Mouse (Mus musculus) thymus, adult 2 months (tissue): Measurements from ENCODE around the gene Coq8b.

ENCODE experiments used
- CTCF ChIP-seq: fragments of 200-500 bp; IDR thresholded peaks from 2 replicates; pipeline ENCODE4 v1.5.1; 2012; ENCODE audit warnings: mild to moderate bottlenecking, control low read depth, low read length, moderate library complexity, borderline replicate concordance; ENCODE audit not compliant: control insufficient read depth, poor library complexity, insufficient read depth; ENCODE audit errors: extremely low read depth
- POLR2A ChIP-seq: fragments of 200-500 bp; IDR thresholded peaks from 2 replicates; pipeline ENCODE4 v1.6.1; 2012; ENCODE audit warnings: mild to moderate bottlenecking, low read length, control low read depth, moderate library complexity; ENCODE audit not compliant: control insufficient read depth, poor library complexity, insufficient read depth; ENCODE audit errors: extremely low read depth

- TF ChIP-seq POLR2A (no peak), CTCF (no peak)
Measured at GRCm38 (mm10) chr7:27290555-27290954, 57.7 kb downstream of the Coq8b start.
